Mouse (Mus musculus) C2C12 (cell line): ENCODE measurements around the gene Sema6c.

Source experiments
- CEBPB ChIP-seq: IDR thresholded peaks from one replicate; pipeline ENCODE4 v1.6.1; 2011; ENCODE audit warnings: low read depth, mild to moderate bottlenecking, control low read depth, moderate library complexity
- CTCF ChIP-seq: IDR thresholded peaks from one replicate; pipeline ENCODE4 v1.5.1; 2011; ENCODE audit not compliant: control insufficient read depth, insufficient read depth, insufficient read length
- FOSL1 ChIP-seq: IDR thresholded peaks from one replicate; pipeline ENCODE4 v1.8.0; 2011; ENCODE audit warnings: mild to moderate bottlenecking, low read length; ENCODE audit not compliant: poor library complexity, insufficient read depth, severe bottlenecking
- MAX ChIP-seq: IDR thresholded peaks from one replicate; pipeline ENCODE4 v1.6.1; 2011; ENCODE audit warnings: mild to moderate bottlenecking, control low read depth
- MYOD1 ChIP-seq: IDR thresholded peaks from one replicate; pipeline ENCODE4 v1.6.1; 2011; ENCODE audit warnings: low read depth; ENCODE audit not compliant: control insufficient read depth, insufficient read length
- MYOG ChIP-seq: IDR thresholded peaks from one replicate; pipeline ENCODE4 v1.6.1; 2011; ENCODE audit not compliant: control insufficient read depth, insufficient read length; ENCODE audit errors: extremely low read depth
- USF1 ChIP-seq: IDR thresholded peaks from one replicate; pipeline ENCODE4 v1.6.1; 2011; ENCODE audit warnings: low read depth, mild to moderate bottlenecking, control low read depth, moderate library complexity

DNA sequence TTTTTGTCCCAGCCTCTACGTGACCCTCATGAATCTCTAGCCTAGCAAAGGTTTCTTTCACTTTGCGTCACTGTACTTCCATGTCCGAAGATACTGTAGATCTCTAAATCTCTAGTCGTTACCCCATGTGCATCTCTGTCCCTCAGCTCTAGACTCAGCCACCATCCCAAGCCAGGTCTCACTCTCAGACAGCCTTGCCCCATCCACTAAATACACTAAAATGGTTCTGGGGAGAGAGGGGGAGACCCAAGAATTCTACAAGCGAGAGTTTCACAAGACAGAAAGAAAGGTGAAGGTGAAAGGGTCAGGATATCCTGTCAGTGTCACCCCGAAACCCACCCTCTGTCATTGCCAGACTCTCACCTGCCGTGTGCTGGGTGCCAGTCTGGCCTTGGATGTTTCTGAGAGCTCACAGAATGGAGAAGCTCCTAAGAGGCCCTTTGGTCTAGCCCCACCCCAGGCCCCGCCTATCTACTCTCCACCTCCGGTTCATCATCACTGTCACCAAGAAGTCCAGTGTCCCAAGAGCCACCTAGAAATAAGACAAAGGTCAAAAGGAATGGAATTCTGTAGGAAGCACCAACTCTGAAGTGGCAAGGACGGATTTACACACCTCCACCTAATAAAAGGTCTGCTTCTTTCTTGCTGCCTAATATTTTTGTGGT lies 18.2 kb upstream of the Sema6c start, which contains the start of gene Tnfaip8l2:
- no peak for TF ChIP-seq CTCF
- no peak for TF ChIP-seq MYOG
- no peak for TF ChIP-seq USF1
- TF ChIP-seq MAX: no peak
- TF ChIP-seq FOSL1: no peak
- no peak for TF ChIP-seq CEBPB
- no peak for TF ChIP-seq MYOD1
